Mouse (Mus musculus): ENCODE measurements at regions not wholly inside any gene's neighbourhood (a gene's known extent, or its start where the extent isn't known, plus 50 kb on each side); places are given as distances from the start of the nearest gene placed in this dataset.

DNA sequence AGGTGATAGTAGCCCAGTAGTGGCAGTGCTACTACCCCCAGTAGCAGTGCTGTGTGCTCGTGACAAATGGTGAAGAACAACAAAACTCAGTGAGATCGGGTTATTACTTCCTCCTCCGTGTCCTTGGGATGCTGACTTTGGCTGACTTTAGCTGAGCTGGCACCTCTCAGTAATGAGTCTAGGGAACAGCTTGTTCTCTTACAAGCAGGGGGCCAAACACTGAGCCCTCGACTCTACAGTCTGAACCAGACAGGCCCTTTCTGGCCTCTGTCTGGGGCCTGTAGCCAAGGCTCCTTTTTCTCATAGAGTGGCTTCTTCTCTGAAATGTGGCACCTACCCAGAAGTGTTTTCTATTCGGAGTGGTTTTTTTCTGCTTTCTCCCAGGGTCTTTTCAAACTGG lies 57.4 kb upstream of the Ret start:
- no peak for TF ChIP-seq HCFC1 (IDR thresholded peaks at IDR 0.05; ENCODE audit: low read depth, low read length)
- TF ChIP-seq MAZ (IDR thresholded peaks at IDR 0.05; ENCODE audit: low read depth, low read length), result no peak
- no peak for TF ChIP-seq CTCF (conservative IDR thresholded peaks at IDR 0.05 in 1 of 2, IDR thresholded peaks at IDR 0.05 in 1 of 2; ENCODE audit: low read depth in 2 of 2, low read length in 2 of 2)
- TF ChIP-seq USF1 (IDR thresholded peaks at IDR 0.05; ENCODE audit: low read depth, low read length), result no peak
- TF ChIP-seq SIN3A (IDR thresholded peaks at IDR 0.05; ENCODE audit: low read length), result no peak
- TF ChIP-seq MAFK (IDR thresholded peaks at IDR 0.05; ENCODE audit: insufficient replicate concordance, low read length), result no peak
